Mouse (Mus musculus) heart, embryonic 16.5 days (tissue): ENCODE results near the gene Enox2. TPM values are rescaled to one million over a fixed set of nuclear protein-coding genes. Genes with fewer than 3 reads are reported as not detected.

ENCODE experiments used
- polyA plus RNA-seq: library from polyadenylated mRNA; unstranded; fragments of >200 nt; fragmentation: Nextera tagmentation; extraction: Ambion mirVana; gene quantifications from 2 replicates; pipeline ENCODE4 v1.2.1, GENCODE M21; 2015

Enox2 gene
- polyA plus RNA-seq, 1 experiment from 2014 or later = 6.7 TPM

Other genes starting within 250 kb of the Enox2 start
- gene Arhgap36, start 175.7 kb upstream of the Enox2 start, polyA plus RNA-seq = 1.6 and 2.8 TPM in 2 replicates